Mouse (Mus musculus) heart, postnatal 0 days (tissue): ENCODE results near the gene Snx32.

ENCODE experiments used
- CTCF ChIP-seq: IDR thresholded peaks from 2 replicates; pipeline ENCODE4 v1.5.1; 2016; ENCODE audit warnings: antibody characterized with exemption, control low read depth, low read depth
- EP300 ChIP-seq: IDR thresholded peaks from 2 replicates; pipeline ENCODE4 v1.6.1; 2016; ENCODE audit warnings: antibody characterized with exemption, low read depth

GRCm38 (mm10) chr19:5483386-5484359, 26.7 kb downstream of the Snx32 start:
- no peak for TF ChIP-seq CTCF
- TF ChIP-seq EP300 = no peak
